Mouse (Mus musculus): ENCODE results near the gene Mcf2l. TPM values are rescaled to one million over a fixed set of nuclear protein-coding genes. Genes with fewer than 3 reads are reported as not detected.

Mcf2l gene
- polyA plus RNA-seq, 1 experiment from 2014 or later = 8.3 TPM

GRCm38 (mm10) chr8:12976290-12976689 lies 102.7 kb downstream of the Mcf2l start:
- Histone ChIP-seq H3K27ac (no peak overlapping the region), H3K4me1 (peaks cover 6% of the 10 kb centered on the region; the same call in 1 of the 2 replicates), H3K4me3 (no peak overlapping the region), H3K9me3 (no peaks in the 10 kb centered on the region), H3K27me3 (ENCODE audit: insufficient read depth, poor library complexity, severe bottlenecking) (peaks cover 4% of the 10 kb centered on the region; the same call in 1 of the 2 replicates), H3K36me3 (0 out of 2 replicates have a peak, but pooled peaks cover 2% of the 10 kb centered on the region)
- DNase-seq (ENCODE audit: low spot score) = no peak
- 84% methylated on average over 11 of the region's 11 CpGs for WGBS

- H3K27ac ChIP-seq = no peak overlapping the region
- DNase-seq (ENCODE audit: low spot score) = no peak
- H3K36me3 ChIP-seq = 0 out of 2 replicates have a peak, but pooled peaks cover 2% of the 10 kb centered on the region
- WGBS = 49% methylated on average over 5 of the region's 5 CpGs
- peaks cover 6% of the 10 kb centered on the region; the same call in 1 of the 2 replicates for H3K4me1 ChIP-seq
- no peaks in the 10 kb centered on the region for H3K9me3 ChIP-seq
- H3K27me3 ChIP-seq (ENCODE audit: insufficient read depth, poor library complexity, severe bottlenecking) = peaks cover 4% of the 10 kb centered on the region; the same call in 1 of the 2 replicates
- no peak overlapping the region for H3K4me3 ChIP-seq
Measured at GRCm38 (mm10) chr8:12976723-12977122, 103.1 kb downstream of the Mcf2l start.

- Histone ChIP-seq H3K4me1 (peaks cover 6% of the 10 kb centered on the region; the same call in 1 of the 2 replicates), H3K27me3 (ENCODE audit: insufficient read depth, poor library complexity, severe bottlenecking) (peaks cover 4% of the 10 kb centered on the region; the same call in 1 of the 2 replicates), H3K36me3 (0 out of 2 replicates have a peak, but pooled peaks cover 2% of the 10 kb centered on the region), H3K4me3 (no peak overlapping the region), H3K27ac (peak overlapping the region; percentile 6; the same call in 1 of the 2 replicates), H3K9me3 (no peaks in the 10 kb centered on the region)
- WGBS = 61% methylated on average over 12 of the region's 12 CpGs
- DNase-seq (ENCODE audit: low spot score) = no peak
Measured at GRCm38 (mm10) chr8:12977325-12977724, 103.7 kb downstream of the Mcf2l start.

- peaks cover 6% of the 10 kb centered on the region; the same call in 1 of the 2 replicates for H3K4me1 ChIP-seq
- H3K27me3 ChIP-seq (ENCODE audit: insufficient read depth, poor library complexity, severe bottlenecking) = peaks cover 4% of the 10 kb centered on the region; the same call in 1 of the 2 replicates
- no peak overlapping the region for H3K4me3 ChIP-seq
- WGBS = 49% methylated on average over 2 of the region's 2 CpGs
- no peak overlapping the region for H3K27ac ChIP-seq
- no peaks in the 10 kb centered on the region for H3K9me3 ChIP-seq
- DNase-seq (ENCODE audit: low spot score) = no peak
- H3K36me3 ChIP-seq = 0 out of 2 replicates have a peak, but pooled peaks cover 2% of the 10 kb centered on the region
Measured at GRCm38 (mm10) chr8:12978308-12978707, 104.7 kb downstream of the Mcf2l start.

GRCm38 (mm10) chr8:12978726-12979125 lies 105.1 kb downstream of the Mcf2l start:
- 0 out of 2 replicates have a peak, but pooled peaks cover 2% of the 10 kb centered on the region for H3K36me3 ChIP-seq
- 24% methylated on average over 5 of the region's 5 CpGs for WGBS
- peaks cover 6% of the 10 kb centered on the region; the same call in 1 of the 2 replicates for H3K4me1 ChIP-seq
- peaks cover 4% of the 10 kb centered on the region; the same call in 1 of the 2 replicates for H3K27me3 ChIP-seq (ENCODE audit: insufficient read depth, poor library complexity, severe bottlenecking)
- no peaks in the 10 kb centered on the region for H3K9me3 ChIP-seq
- no peak overlapping the region for H3K27ac ChIP-seq
- no peak overlapping the region for H3K4me3 ChIP-seq
- DNase-seq (ENCODE audit: low spot score) = peak; percentile 86

GRCm38 (mm10) chr8:12983681-12984467 lies 110.3 kb downstream of the Mcf2l start:
- no peaks in the 10 kb centered on the region for H3K27me3 ChIP-seq (ENCODE audit: insufficient read depth, poor library complexity, severe bottlenecking)
- 76% methylated on average over 18 of the region's 18 CpGs for WGBS
- peaks cover 8% of the 10 kb centered on the region for H3K4me1 ChIP-seq

GRCm38 (mm10) chr8:12984601-12985243 lies 111.1 kb downstream of the Mcf2l start:
- no peaks in the 10 kb centered on the region for H3K27me3 ChIP-seq (ENCODE audit: insufficient read depth, poor library complexity, severe bottlenecking)
- no peak for DNase-seq (ENCODE audit: low spot score)
- H3K9me3 ChIP-seq = no peaks in the 10 kb centered on the region
- no peak overlapping the region for H3K4me3 ChIP-seq
- no peaks in the 10 kb centered on the region; the same call in 1 of the 2 replicates for H3K36me3 ChIP-seq
- 84% methylated on average over 17 of the region's 17 CpGs for WGBS
- H3K27ac ChIP-seq = no peak overlapping the region
- H3K4me1 ChIP-seq = peaks cover 8% of the 10 kb centered on the region

More at GRCm38 (mm10) chr8:12983681-12984467, 110.3 kb downstream of the Mcf2l start:
- H3K9me3 ChIP-seq = no peaks in the 10 kb centered on the region
- no peaks in the 10 kb centered on the region; the same call in 1 of the 2 replicates for H3K36me3 ChIP-seq
- DNase-seq (ENCODE audit: low spot score) = no peak
- no peak overlapping the region for H3K27ac ChIP-seq
- H3K4me3 ChIP-seq = no peak overlapping the region

- no peaks in the 10 kb centered on the region for H3K27me3 ChIP-seq (ENCODE audit: insufficient read depth, poor library complexity, severe bottlenecking)
- H3K27ac ChIP-seq = no peak overlapping the region
- no peaks in the 10 kb centered on the region for H3K9me3 ChIP-seq
- no peak for DNase-seq (ENCODE audit: low spot score)
- no peaks in the 10 kb centered on the region; the same call in 1 of the 2 replicates for H3K36me3 ChIP-seq
- 87% methylated on average over 13 of the region's 13 CpGs for WGBS
- peaks cover 8% of the 10 kb centered on the region for H3K4me1 ChIP-seq
- no peak overlapping the region for H3K4me3 ChIP-seq
Measured at GRCm38 (mm10) chr8:12985259-12985658, 111.7 kb downstream of the Mcf2l start.

GRCm38 (mm10) chr8:12987571-12987970 lies 114.0 kb downstream of the Mcf2l start:
- H3K36me3 ChIP-seq = no peaks in the 10 kb centered on the region; the same call in 1 of the 2 replicates
- H3K4me3 ChIP-seq = no peak overlapping the region
- peaks cover 17% of the 10 kb centered on the region for H3K4me1 ChIP-seq
- DNase-seq (ENCODE audit: low spot score) = no peak
- peak overlapping the region; percentile 49; the same call in 1 of the 2 replicates for H3K27ac ChIP-seq
- no peaks in the 10 kb centered on the region for H3K27me3 ChIP-seq (ENCODE audit: insufficient read depth, poor library complexity, severe bottlenecking)
- 53% methylated on average over 8 of the region's 8 CpGs for WGBS
- H3K9me3 ChIP-seq = no peaks in the 10 kb centered on the region

- H3K36me3 ChIP-seq = no peaks in the 10 kb centered on the region; the same call in 1 of the 2 replicates
- no peak for DNase-seq (ENCODE audit: low spot score)
- H3K4me3 ChIP-seq = no peak overlapping the region
- 75% methylated on average over 13 of the region's 13 CpGs for WGBS
- no peak overlapping the region for H3K27ac ChIP-seq
- H3K4me1 ChIP-seq = peaks cover 23% of the 10 kb centered on the region
- no peaks in the 10 kb centered on the region for H3K27me3 ChIP-seq (ENCODE audit: insufficient read depth, poor library complexity, severe bottlenecking)
- no peaks in the 10 kb centered on the region for H3K9me3 ChIP-seq
Measured at GRCm38 (mm10) chr8:12988722-12989430, 115.3 kb downstream of the Mcf2l start.

- H3K4me1 ChIP-seq = peaks cover 33% of the 10 kb centered on the region
- 81% methylated on average over 10 of the region's 10 CpGs for WGBS
- no peaks in the 10 kb centered on the region for H3K9me3 ChIP-seq
- H3K27ac ChIP-seq = peak overlapping the region; percentile 52; the same call in 1 of the 2 replicates
- no peaks in the 10 kb centered on the region for H3K36me3 ChIP-seq
- DNase-seq (ENCODE audit: low spot score) = no peak
- H3K27me3 ChIP-seq (ENCODE audit: insufficient read depth, poor library complexity, severe bottlenecking) = no peaks in the 10 kb centered on the region
- no peak overlapping the region for H3K4me3 ChIP-seq
Measured at GRCm38 (mm10) chr8:12991411-12991810, 117.8 kb downstream of the Mcf2l start.

GRCm38 (mm10) chr8:12994468-12994867 lies 120.9 kb downstream of the Mcf2l start:
- no peak for DNase-seq (ENCODE audit: low spot score)
- no peak overlapping the region for H3K4me3 ChIP-seq
- no peak overlapping the region for H3K27ac ChIP-seq
- H3K36me3 ChIP-seq = no peaks in the 10 kb centered on the region
- WGBS = 60% methylated on average over 5 of the region's 5 CpGs
- no peaks in the 10 kb centered on the region; the same call in 1 of the 2 replicates for H3K27me3 ChIP-seq (ENCODE audit: insufficient read depth, poor library complexity, severe bottlenecking)
- peaks cover 50% of the 10 kb centered on the region for H3K4me1 ChIP-seq
- H3K9me3 ChIP-seq = no peaks in the 10 kb centered on the region
